Mouse (Mus musculus): ENCODE measurements at regions not wholly inside any gene's neighbourhood (a gene's known extent, or its start where the extent isn't known, plus 50 kb on each side); places are given as distances from the start of the nearest gene placed in this dataset.

GRCm38 (mm10) chr16:63313544-63313943, 459.4 kb downstream of the Pros1 start:
- DNase-seq (ENCODE audit: low read depth, low spot score) = no peak

GRCm38 (mm10) chr16:63319602-63320001, 465.5 kb downstream of the Pros1 start:
- no peak for DNase-seq (ENCODE audit: low read depth, low spot score)

DNA sequence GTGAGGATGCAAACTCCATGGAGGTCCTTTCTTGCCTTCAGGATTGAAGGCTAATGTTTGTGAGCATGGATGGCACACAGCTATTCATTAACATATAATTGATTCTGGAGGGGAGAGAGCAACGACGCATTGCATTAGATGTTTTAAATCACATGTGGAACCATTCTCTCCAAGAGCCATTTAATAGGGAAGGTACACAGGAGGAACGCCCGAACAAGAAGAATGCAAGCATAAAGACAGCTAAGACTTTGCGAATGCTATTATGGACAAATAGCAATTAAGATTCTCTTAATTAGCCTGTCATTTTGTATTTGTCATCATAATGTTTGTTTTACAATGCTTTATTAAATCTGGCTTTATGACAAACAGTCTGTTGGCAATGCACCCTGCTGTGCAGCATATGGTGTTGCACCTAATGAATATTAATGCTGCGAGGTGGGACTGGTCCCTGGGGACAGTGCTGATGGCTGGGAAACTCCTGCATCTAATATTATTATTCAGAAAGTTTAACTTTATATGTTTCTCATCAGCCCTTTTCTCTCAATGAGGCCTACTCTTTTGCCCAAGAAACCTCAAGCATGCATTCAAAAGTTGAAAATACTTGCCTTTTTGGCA, 497.5 kb downstream of the Pros1 start:
- DNase-seq (ENCODE audit: low read depth, low spot score) = no peak

GRCm38 (mm10) chr16:63369868-63370267, 494.1 kb downstream of the Epha3 start:
- DNase-seq (ENCODE audit: low read depth, low spot score) = no peak

DNA sequence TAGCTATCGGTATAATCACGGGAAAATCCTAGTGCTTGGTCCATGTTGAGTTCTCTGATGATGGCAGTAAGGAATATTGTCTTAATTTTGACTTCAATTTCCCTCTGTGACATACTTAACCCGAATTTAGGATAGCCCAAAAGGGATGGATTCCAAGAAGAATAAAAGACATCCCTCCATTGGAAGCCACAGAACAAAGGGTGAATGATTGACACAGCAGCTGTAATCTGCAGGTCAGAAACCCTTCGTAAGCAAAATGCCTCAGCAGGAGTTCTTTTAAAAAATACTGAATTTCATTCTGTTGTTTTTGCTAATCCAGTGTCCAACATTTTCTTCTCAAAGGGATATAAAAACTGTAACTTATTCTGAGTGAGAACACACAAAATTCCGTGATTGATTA, 492.7 kb downstream of the Epha3 start:
- no peak for DNase-seq (ENCODE audit: low read depth, low spot score)

DNA sequence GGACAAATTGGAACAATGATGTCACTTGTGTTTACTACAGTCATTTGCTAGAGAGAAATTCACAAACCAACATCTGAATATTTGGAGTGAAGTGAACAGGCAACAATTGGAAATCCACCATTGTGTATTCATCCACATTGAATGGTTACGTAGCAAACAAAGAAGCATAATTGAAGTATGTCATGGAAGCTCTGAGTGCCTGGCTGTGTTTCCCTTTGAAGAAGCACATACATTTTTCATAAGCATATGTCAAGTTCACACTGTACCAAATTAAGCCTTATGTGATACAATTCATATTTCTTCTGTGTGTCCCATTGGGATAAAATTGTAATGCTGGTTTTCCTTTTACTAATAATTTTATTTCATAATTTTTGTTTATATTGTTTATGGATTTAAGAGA, 459.0 kb downstream of the Epha3 start:
- DNase-seq (ENCODE audit: low read depth, low spot score) = no peak

DNA sequence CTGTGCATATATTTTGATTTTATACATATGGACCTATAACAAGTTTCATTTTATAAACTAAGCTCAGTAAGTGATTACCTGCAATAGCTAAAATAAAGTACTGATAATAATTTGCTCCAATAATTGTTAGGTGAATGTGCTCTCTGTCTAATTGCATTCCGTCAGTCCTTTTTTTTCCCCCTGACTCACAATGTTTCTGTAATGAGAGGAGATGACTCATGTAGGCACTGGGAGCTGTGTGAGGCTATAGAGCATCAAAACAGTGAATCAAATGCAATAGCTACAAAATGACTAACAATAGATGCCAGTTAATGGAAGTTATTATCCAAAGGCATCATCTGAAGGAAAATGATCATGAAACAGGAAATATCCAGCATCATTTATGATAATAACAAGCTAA, 451.3 kb downstream of the Epha3 start:
- no peak for DNase-seq (ENCODE audit: low read depth, low spot score)

- peak; percentile 92 for DNase-seq (ENCODE audit: low read depth, low spot score)
These were observed 411.7 kb downstream of the Epha3 start for GRCm38 (mm10) chr16:63452301-63452700.

DNA sequence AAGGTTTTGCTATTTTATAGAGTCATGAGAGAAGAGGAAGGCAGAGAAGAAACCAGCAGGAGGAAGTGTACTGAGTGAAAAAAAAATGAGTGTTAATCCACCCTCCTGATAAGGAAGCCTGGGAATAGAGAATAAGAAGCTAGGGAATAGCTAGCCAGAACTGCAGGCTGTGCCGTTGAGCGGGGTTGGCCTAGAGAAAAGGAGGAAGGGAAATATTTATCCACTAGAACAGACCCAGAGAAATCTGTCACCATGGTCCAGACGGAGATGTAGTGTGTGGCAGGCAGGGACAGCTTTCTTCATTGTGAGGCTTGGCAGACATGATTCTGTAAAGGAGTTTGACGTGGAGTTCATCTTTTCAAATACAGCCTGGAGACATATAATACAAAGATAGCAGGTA, 397.4 kb downstream of the Epha3 start:
- no peak for DNase-seq (ENCODE audit: low read depth, low spot score)

- DNase-seq (ENCODE audit: low read depth, low spot score) = no peak
These were observed 395.1 kb downstream of the Epha3 start for GRCm38 (mm10) chr16:63468851-63469250.

Data from forelimb bud, embryonic 11.5 days (tissue).